Mouse (Mus musculus) naive thymus-derived CD4-positive, alpha-beta T cell, adult 5 months (primary cell): ENCODE measurements around the gene C330007P06Rik. TPM values are rescaled to one million over a fixed set of nuclear protein-coding genes. Genes with fewer than 3 reads are reported as not detected.

Experiments
- polyA plus RNA-seq: library from polyadenylated mRNA; unstranded; fragments of 100-300 nt; shearing (Covaris generic); gene quantifications from one replicate; pipeline ENCODE4 v1.2.1, GENCODE M21; 2017

The C330007P06Rik gene
- polyA plus RNA-seq = 22.3 TPM

GRCm38 (mm10) chrX:36873765-36874164 is at the start of gene C330007P06Rik, which contains the start of gene Ube2a:
C330007P06Rik (minus strand) TSS chrX:36874111.
Ube2a (plus strand) TSS chrX:36873900.

DNA sequence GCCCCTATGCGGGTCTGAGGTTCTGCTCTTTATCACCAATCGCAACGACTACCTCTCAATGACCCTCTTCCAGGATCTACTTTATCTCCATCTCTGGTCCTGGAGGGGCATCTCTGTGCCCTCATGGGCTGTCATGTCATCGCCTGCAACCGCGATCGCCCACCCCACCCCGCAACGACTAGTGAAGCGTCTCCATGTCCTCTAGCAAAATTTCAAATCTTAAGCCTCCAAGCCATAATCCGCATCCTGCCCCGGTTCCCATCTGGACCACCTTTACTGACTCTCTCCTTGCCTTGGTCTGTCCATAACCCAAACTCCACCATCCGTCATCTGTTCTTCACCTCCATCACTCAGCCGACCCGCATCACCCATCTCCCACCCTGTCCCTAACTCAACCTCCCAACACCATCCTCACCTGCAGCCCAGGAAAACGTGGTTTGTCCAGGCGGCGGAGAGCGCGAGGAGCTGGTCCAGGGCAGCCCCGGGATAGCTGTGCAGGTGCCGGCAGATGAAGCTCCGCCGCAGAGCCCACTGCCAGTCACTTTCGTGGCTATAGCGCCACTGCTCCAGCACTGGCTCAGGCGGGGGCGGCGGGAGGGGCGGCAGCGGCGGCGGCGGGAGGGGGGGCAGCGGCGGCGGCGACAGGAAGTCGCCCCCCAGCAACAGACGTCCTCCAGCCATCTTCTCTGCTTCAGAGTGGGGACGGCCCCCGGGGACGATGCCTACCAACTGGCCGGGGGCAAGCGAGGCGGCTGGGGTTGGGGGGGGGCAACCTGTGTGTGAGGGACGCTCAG is 28.6 kb upstream of the C330007P06Rik start, which contains the start of gene Nkrf:
Gene Nkrf (minus strand): TSS at position 579 of the 794 bp plus-strand sequence.

DNA sequence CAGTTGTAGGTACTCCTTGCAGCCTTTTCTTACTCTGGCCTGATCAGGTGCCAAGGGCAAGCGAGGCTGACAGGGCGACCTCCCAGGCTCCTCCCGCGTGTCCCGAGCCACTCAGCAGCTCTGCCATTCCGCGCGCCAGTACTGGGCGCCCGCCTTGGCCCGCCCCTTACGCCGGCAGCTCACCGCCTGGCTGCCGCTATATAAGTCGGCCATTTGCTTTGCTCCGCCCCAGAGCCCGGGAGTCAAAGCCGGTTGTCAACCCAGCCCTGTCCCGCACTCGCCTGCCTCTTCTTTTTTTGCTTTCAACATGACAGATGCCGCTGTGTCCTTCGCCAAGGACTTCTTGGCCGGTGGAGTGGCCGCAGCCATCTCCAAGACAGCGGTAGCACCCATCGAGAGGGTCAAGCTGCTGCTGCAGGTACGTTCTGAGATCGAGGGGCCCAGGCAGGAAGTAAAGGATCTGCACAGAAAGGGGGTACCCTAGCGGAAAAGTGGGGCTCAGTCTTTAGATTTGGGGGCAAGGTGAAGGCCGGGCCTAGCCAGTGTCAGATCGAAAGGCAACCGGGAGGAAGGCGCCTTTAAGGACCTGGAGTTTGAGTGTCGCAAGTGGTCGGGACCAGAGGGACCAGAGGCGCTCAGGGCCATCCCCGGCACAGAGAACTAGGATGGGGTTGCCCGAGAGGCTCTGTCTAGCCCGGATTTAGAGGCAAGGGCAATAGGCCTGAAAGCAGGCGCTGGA is 78.3 kb downstream of the C330007P06Rik start, which contains the start of gene Slc25a5:
Gene Slc25a5 (plus strand): TSS at position 228 of the 739 bp plus-strand sequence.

Other genes starting within 250 kb of the C330007P06Rik start
- 1.5 TPM for gene Akap17b, start 228.7 kb downstream of the C330007P06Rik start, polyA plus RNA-seq
- gene Slc25a43, start 130.5 kb downstream of the C330007P06Rik start, polyA plus RNA-seq = not detected
- gene Slc25a5, start 78.5 kb downstream of the C330007P06Rik start, polyA plus RNA-seq = 638 TPM
- gene Ube2a, start 211 bp downstream of the C330007P06Rik start, polyA plus RNA-seq = 159 TPM
- gene Nkrf, start 28.8 kb upstream of the C330007P06Rik start, polyA plus RNA-seq = 2.9 TPM
- gene Sept6, start 117.7 kb upstream of the C330007P06Rik start, polyA plus RNA-seq = 141 TPM
- not detected for gene Sowahd, start 174.7 kb upstream of the C330007P06Rik start, polyA plus RNA-seq
- gene Rpl39, start 211.3 kb upstream of the C330007P06Rik start, polyA plus RNA-seq = 514 TPM
- gene Upf3b, start 236.2 kb upstream of the C330007P06Rik start, polyA plus RNA-seq = 13.0 TPM